Mouse (Mus musculus): ENCODE results near the gene Tysnd1.

Gene Tysnd1

DNA sequence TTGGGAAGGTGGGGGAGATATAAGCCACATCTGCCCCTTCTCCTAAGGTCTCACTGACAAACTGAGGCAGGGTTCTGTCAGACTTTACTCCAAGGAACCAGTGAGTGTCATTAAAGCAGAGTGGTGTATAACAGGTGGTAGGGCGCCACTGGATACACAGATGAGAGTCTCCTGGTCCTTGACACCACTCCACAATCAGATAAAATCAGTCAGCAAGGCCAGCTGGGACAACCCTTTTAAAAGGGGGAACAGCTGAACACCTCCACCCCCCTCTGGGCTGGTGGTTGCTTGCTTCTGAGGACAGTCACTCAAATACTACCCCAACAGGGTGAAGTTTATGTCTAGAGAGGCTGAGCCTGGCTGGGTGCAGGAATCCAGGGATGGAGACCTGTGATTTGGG, 42.2 kb downstream of the Tysnd1 start:
- no peak for DNase-seq (ENCODE audit: low read depth, low spot score)

DNA sequence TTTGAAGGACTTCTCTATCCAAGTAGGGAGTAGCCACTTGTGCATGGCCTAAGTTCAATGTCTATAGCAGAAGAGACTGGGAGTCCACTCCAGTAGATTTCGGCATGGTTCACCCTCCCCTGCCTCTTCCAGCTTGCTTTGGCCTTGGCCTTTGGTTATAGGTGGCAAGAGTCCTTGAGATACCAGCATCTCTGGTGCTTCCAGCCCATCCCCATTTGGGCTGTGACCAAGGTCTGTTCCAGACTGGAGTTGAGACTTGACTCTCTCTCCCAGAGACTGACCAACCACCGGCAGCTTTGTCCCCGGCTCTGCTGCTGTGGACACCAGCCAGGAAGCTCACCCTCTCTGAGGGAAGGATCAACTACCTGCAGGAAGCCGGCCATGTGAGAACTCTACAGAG, 42.8 kb downstream of the Tysnd1 start:
- no peak for DNase-seq (ENCODE audit: low read depth, low spot score)

DNA sequence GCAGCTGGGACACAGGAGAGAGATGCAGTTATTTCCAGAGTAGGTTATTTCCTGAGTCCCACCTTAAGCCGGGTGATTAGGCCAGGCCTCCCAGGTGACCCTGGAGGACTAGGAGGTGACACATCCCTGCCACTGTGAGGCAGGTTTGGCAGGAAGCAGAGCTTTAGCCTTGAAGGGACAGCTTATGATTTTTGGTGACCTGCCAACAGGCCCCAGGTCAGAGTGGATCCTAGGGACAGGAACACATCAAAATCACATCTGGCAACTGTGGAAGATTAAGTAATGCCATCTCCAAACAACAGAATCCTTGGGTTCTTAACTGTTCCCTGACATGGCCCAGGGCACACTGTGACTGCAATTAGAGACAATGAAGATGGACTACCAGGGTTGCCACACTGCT, 46.0 kb downstream of the Tysnd1 start:
- DNase-seq (ENCODE audit: low read depth, low spot score): no peak

GRCm38 (mm10) chr10:61741873-61742272, 46.6 kb downstream of the Tysnd1 start:
- DNase-seq (ENCODE audit: low read depth, low spot score): no peak

- DNase-seq (ENCODE audit: low read depth, low spot score): no peak
These were observed 47.0 kb downstream of the Tysnd1 start for GRCm38 (mm10) chr10:61742336-61742735.

DNA sequence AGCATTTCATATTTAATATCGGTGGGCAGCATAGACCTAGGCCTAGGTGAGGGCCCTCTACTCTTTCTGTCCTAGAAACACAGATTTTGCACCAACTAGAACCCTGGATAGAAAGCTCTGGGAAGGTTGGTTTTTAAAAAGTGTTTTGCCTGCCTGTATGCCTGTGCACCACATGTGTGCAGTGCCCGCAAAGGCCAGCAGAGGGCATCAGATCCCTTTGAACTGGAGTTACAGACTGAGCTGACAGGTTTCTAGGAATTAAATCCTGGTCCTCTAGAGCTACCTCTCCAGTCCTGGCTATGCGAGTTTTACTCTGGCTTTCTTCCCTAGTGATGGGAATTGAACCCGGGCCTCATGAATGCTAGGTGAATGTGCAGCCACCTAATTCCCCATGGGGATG, 49.8 kb downstream of the Tysnd1 start:
- no peak for DNase-seq (ENCODE audit: low read depth, low spot score)

DNA sequence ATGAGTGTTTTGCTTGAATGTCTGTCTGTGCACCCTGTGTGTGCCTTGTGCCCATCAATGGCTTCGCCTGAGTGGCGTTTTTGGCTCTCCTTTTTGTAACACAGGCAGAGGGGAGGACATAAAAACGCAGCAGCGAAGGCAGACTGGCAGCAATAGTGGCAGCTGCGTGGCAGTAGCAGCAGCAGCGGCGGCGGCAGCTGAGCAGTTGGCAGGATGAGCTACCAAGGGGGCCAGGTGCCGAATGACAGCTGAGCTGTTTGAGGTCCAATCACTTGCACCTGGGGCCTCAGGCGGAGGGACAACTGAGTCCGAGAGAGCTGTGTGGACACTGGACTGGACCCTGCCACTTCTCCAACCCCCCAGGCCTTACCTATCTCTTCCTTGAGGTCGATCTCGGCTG, 52.0 kb downstream of the Tysnd1 start:
- no peak for DNase-seq (ENCODE audit: low read depth, low spot score)

- no peak for DNase-seq (ENCODE audit: low read depth, low spot score)
These were observed 54.7 kb downstream of the Tysnd1 start for GRCm38 (mm10) chr10:61750014-61750413.

GRCm38 (mm10) chr10:61751534-61752219, 56.4 kb downstream of the Tysnd1 start:
- no peak for DNase-seq (ENCODE audit: low read depth, low spot score)

Data from CD4-positive helper T cell, adult 2 months (primary cell).